Mouse (Mus musculus): Measurements from ENCODE around the gene Ccdc58. TPM values are rescaled to one million over a fixed set of nuclear protein-coding genes. Genes with fewer than 3 reads are reported as not detected.

Ccdc58 gene
- total and polyA plus RNA-seq, 2 experiments from 2014 or later, result 3.8 to 27.8 TPM

GRCm38 (mm10) chr16:36063315-36063714 lies 8.2 kb upstream of the Ccdc58 start:
- WGBS, result 55% methylated on average over 2 of the region's 2 CpGs
- H3K27ac ChIP-seq, result peak overlapping the region; percentile 8; the same call in 1 of the 2 replicates
- H3K27me3 ChIP-seq (ENCODE audit: insufficient read depth, low read length), result no peaks in the 10 kb centered on the region
- H3K4me1 ChIP-seq (ENCODE audit: insufficient read depth, low read length), result no peaks in the 10 kb centered on the region
- ATAC-seq (peak; percentile 76), DNase-seq (ENCODE audit: low spot score) (peak; percentile 45)
- no peak overlapping the region for H3K4me3 ChIP-seq (ENCODE audit: low read length)
- H3K9ac ChIP-seq (replicated peaks; ENCODE audit: low read length), result no peak overlapping the region
- TF ChIP-seq CTCF (IDR thresholded peaks at IDR 0.05; ENCODE audit: low read depth), result no peak
- H3K9me3 ChIP-seq (ENCODE audit: low read length), result no peaks in the 10 kb centered on the region
- no peak overlapping the region for H3K4me2 ChIP-seq (ENCODE audit: low read depth, low read length)
- H3K36me3 ChIP-seq (ENCODE audit: insufficient read depth, low read length), result no peaks in the 10 kb centered on the region

DNA sequence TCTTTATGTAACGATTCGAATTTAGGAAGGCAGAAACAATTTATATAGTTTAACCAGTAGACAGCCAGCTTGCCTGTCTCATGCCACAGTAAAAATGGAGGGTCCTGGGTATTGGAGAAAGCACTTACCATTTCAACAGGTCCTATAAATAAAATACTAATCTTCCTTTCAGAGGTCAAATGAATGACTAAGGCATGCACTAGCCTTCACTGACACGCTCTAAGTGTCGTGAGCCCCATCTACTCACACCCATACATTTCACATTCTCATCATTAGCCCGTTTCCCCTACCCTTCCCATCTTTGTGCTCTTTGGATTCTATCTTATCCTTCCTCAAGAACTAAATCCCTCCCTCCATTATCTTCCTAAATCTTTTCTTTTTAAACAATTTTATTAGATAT lies 6.6 kb upstream of the Ccdc58 start:
- Histone ChIP-seq H3K27ac (no peak overlapping the region), H3K4me3 (ENCODE audit: low read length) (no peak overlapping the region), H3K36me3 (ENCODE audit: insufficient read depth, low read length) (no peaks in the 10 kb centered on the region), H3K4me1 (ENCODE audit: insufficient read depth, low read length) (peaks cover 4% of the 10 kb centered on the region; the same call in 1 of the 2 replicates), H3K9me3 (ENCODE audit: low read length) (no peaks in the 10 kb centered on the region), H3K4me2 (ENCODE audit: low read depth, low read length) (no peak overlapping the region), H3K27me3 (ENCODE audit: insufficient read depth, low read length) (no peaks in the 10 kb centered on the region), H3K9ac (replicated peaks; ENCODE audit: low read length) (no peak overlapping the region)
- TF ChIP-seq CTCF (IDR thresholded peaks at IDR 0.05; ENCODE audit: low read depth), result no peak
- WGBS, result 91% methylated on average over 5 of the region's 5 CpGs
- ATAC-seq (no peak), DNase-seq (ENCODE audit: low spot score) (no peak)

DNA sequence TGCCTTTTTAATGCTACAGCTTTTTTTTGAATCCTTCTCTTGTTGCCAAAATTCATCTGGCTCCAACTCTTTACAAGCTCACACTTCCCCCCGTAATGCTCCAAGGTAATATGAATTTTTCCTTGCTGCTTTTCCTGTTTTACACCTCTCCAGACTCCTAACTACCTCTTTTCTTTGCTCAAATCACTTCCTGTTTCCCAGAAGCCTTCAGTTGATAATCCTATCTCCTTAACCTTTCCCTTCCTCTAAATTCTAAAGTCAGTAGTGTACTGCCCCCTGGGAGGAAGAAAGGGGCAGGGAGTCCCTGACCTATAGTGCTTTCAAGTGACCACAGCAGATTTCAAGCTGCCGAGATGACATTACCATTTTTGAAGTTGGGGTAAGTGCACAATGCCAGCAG lies 3.8 kb upstream of the Ccdc58 start:
- ATAC-seq (no peak), DNase-seq (ENCODE audit: low spot score) (no peak)
- H3K27ac ChIP-seq, result no peak overlapping the region
- no peaks in the 10 kb centered on the region for H3K27me3 ChIP-seq (ENCODE audit: insufficient read depth, low read length)
- H3K4me1 ChIP-seq (ENCODE audit: insufficient read depth, low read length), result peaks cover 7% of the 10 kb centered on the region; the same call in 1 of the 2 replicates
- no peak overlapping the region for H3K4me2 ChIP-seq (ENCODE audit: low read depth, low read length)
- WGBS, result 72% methylated on average over 2 of the region's 2 CpGs
- no peaks in the 10 kb centered on the region for H3K9me3 ChIP-seq (ENCODE audit: low read length)
- no peak overlapping the region for H3K4me3 ChIP-seq (ENCODE audit: low read length)
- no peaks in the 10 kb centered on the region for H3K36me3 ChIP-seq (ENCODE audit: insufficient read depth, low read length)
- H3K9ac ChIP-seq (replicated peaks; ENCODE audit: low read length), result no peak overlapping the region
- TF ChIP-seq CTCF (IDR thresholded peaks at IDR 0.05; ENCODE audit: low read depth), result no peak

DNA sequence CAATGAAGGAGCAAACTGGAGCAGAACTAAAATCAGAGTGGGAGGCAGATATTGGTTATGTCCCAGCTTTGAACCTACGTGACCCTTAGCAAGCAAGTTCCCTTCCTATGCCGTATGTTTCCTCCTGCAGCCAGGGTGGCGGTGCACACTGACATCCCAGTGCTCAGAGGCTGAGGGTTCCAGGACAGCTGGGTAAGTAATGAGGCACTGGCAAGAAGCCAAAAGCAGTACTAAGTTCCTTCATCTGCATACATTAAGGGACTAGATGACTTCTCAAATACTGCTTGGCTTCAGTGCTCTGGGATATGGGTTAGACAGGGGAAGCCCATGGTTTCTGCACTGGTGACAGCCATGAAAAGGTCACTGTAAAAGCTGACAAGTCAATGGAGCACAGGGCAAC lies 3.1 kb upstream of the Ccdc58 start:
- no peak overlapping the region for H3K4me2 ChIP-seq (ENCODE audit: low read depth, low read length)
- no peaks in the 10 kb centered on the region for H3K36me3 ChIP-seq (ENCODE audit: insufficient read depth, low read length)
- no peak for ATAC-seq
- no peak overlapping the region for H3K27ac ChIP-seq
- H3K9me3 ChIP-seq (ENCODE audit: low read length), result no peaks in the 10 kb centered on the region
- no peak overlapping the region for H3K9ac ChIP-seq (replicated peaks; ENCODE audit: low read length)
- no peak overlapping the region for H3K4me3 ChIP-seq (ENCODE audit: low read length)
- 50% methylated on average over 3 of the region's 3 CpGs for WGBS
- no peaks in the 10 kb centered on the region for H3K27me3 ChIP-seq (ENCODE audit: insufficient read depth, low read length)
- H3K4me1 ChIP-seq (ENCODE audit: insufficient read depth, low read length), result peaks cover 7% of the 10 kb centered on the region; the same call in 1 of the 2 replicates
- TF ChIP-seq CTCF (IDR thresholded peaks at IDR 0.05; ENCODE audit: low read depth), result no peak
- DNase-seq (ENCODE audit: low spot score), result peak; percentile 25

- TF ChIP-seq CTCF (IDR thresholded peaks at IDR 0.05; ENCODE audit: low read depth), result peak; percentile 48
- WGBS, result 29% methylated on average over 9 of the region's 9 CpGs
- H3K4me2 ChIP-seq (ENCODE audit: low read depth, low read length), result peak overlapping the region; percentile 90
- H3K4me1 ChIP-seq (ENCODE audit: insufficient read depth, low read length), result peaks cover 7% of the 10 kb centered on the region; the same call in 1 of the 2 replicates
- DNase-seq (ENCODE audit: low spot score), result peak; percentile 33
- H3K9ac ChIP-seq (replicated peaks; ENCODE audit: low read length), result 0 out of 2 replicates have a peak overlapping the region, but pooled peaks have one; percentile 88
- no peaks in the 10 kb centered on the region for H3K9me3 ChIP-seq (ENCODE audit: low read length)
- no peaks in the 10 kb centered on the region for H3K27me3 ChIP-seq (ENCODE audit: insufficient read depth, low read length)
- no peak overlapping the region for H3K27ac ChIP-seq
- no peak for ATAC-seq
- peak overlapping the region; percentile 85 for H3K4me3 ChIP-seq (ENCODE audit: low read length)
- no peaks in the 10 kb centered on the region for H3K36me3 ChIP-seq (ENCODE audit: insufficient read depth, low read length)
These were observed 1.5 kb upstream of the Ccdc58 start for GRCm38 (mm10) chr16:36069819-36070575.

DNA sequence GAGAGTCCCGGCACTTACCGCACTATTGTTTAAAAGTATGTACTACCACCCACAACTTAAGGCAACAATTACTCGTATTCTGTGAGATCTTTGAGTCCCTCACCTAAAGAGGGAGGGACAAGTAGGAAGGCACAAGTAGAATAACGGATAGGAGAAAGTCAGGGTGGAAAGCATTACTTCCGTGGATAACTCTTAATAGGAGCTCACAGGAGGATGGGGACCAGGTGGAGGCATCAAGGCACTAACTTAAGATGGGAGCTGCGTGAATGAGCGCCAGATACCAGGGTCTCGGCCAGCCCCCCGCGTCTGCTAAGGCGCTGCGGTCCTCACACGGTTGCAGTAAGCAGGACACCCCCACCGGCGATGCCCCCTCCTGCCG lies 425 bp upstream of the Ccdc58 start:
- Histone ChIP-seq H3K27ac (peak overlapping the region; percentile 99), H3K9me3 (ENCODE audit: low read length) (no peaks in the 10 kb centered on the region), H3K36me3 (ENCODE audit: insufficient read depth, low read length) (no peaks in the 10 kb centered on the region), H3K4me1 (ENCODE audit: insufficient read depth, low read length) (peaks cover 7% of the 10 kb centered on the region; the same call in 1 of the 2 replicates), H3K27me3 (ENCODE audit: insufficient read depth, low read length) (no peaks in the 10 kb centered on the region), H3K4me2 (ENCODE audit: low read depth, low read length) (peak overlapping the region; percentile 90), H3K4me3 (ENCODE audit: low read length) (peak overlapping the region; percentile 85), H3K9ac (replicated peaks; ENCODE audit: low read length) (peak overlapping the region; percentile 88)
- no peak for DNase-seq (ENCODE audit: low spot score)
- WGBS, result under 1% methylated on average over 14 of the region's 16 CpGs
- no peak for TF ChIP-seq CTCF (IDR thresholded peaks at IDR 0.05; ENCODE audit: low read depth)
- ATAC-seq, result no peak
